Mouse (Mus musculus) E14TG2a.4 (cell line): ENCODE data around the gene Rps6ka2.

Experiments
- CTCF ChIP-seq: conservative IDR thresholded peaks from 2 replicates; pipeline ENCODE4 v1.5.1; 2014; ENCODE audit warnings: low read length
- NANOG ChIP-seq: IDR thresholded peaks from 2 replicates; pipeline ENCODE4 v1.6.1; 2014; ENCODE audit warnings: borderline replicate concordance, low read length, mixed read lengths

DNA sequence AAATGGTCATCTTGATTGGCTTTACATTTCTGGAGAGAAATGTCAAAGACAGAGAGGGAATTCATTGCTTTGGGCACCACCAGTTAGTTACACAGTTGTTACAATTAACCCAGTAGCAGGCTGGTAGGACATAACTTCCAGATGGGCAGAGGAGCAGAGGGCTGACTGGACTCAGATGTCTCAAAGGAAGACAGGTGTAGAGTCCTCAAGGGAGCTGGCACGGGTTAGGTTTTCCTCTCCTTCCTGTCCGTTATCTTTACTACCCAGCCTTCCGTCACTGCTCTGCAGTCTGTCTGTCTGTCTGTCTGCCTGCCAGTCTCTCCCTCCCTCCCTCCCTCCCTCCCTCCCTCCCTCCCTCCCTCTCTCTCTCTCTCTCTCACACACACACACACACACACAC, 52.3 kb downstream of the Rps6ka2 start:
- TF ChIP-seq CTCF (no peak), NANOG (no peak)
